Mouse (Mus musculus) lung, embryonic 14.5 days (tissue): ENCODE measurements around the gene Platr17. TPM values are rescaled to one million over a fixed set of nuclear protein-coding genes. Genes with fewer than 3 reads are reported as not detected.

Source experiments
- ATAC-seq: fragments of 200-750 bp; cut with Nextera tagmentation; 2 replicates; pipeline ENCODE4 v1.8.0; 2017; ENCODE audit warnings: mild to moderate bottlenecking, moderate TSS enrichment, moderate library complexity; ENCODE audit not compliant: insufficient read depth
- DNase-seq: peaks from one replicate; pipeline ENCODE4 v3.0.0-alpha.2; 2015
- H3K27ac ChIP-seq: fragments of 300-500 bp; sonication (generic); 2 replicates; pipeline ENCODE4 v1.5.1; 2014; ENCODE audit warnings: low read depth, mild to moderate bottlenecking, moderate library complexity
- H3K27me3 ChIP-seq: fragments of 300-500 bp; sonication (generic); 2 replicates; pipeline ENCODE4 v1.6.1; 2014; ENCODE audit warnings: low read length, control low read depth; ENCODE audit not compliant: insufficient read depth
- H3K36me3 ChIP-seq: fragments of 300-500 bp; sonication (generic); 2 replicates; pipeline ENCODE4 v1.6.1; 2014; ENCODE audit warnings: control low read depth; ENCODE audit not compliant: insufficient read depth
- H3K4me1 ChIP-seq: fragments of 300-500 bp; sonication (generic); 2 replicates; pipeline ENCODE4 v1.6.1; 2014; ENCODE audit warnings: antibody characterized with exemption, control low read depth; ENCODE audit not compliant: insufficient read depth
- H3K4me2 ChIP-seq: fragments of 300-500 bp; sonication (generic); 2 replicates; pipeline ENCODE4 v1.6.1; 2014; ENCODE audit warnings: mild to moderate bottlenecking
- H3K4me3 ChIP-seq: fragments of 300-500 bp; sonication (generic); 2 replicates; pipeline ENCODE4 v1.5.1; 2014; ENCODE audit warnings: low read depth, low read length
- H3K9ac ChIP-seq: fragments of 300-500 bp; sonication (generic); 2 replicates; pipeline ENCODE4 v1.6.1; 2014
- H3K9me3 ChIP-seq: fragments of 300-500 bp; sonication (generic); 2 replicates; pipeline ENCODE4 v1.6.1; 2016; ENCODE audit warnings: low read depth, low read length, control low read depth
- CTCF ChIP-seq: IDR thresholded peaks from 2 replicates; pipeline ENCODE4 v1.5.1; 2016; ENCODE audit warnings: antibody characterized with exemption, low read depth
- WGBS: fragments of 180-500 bp; shearing (Covaris S2); extraction: QIAGEN DNeasy Blood & Tissue Kit; methylation state at CpG from one replicate; pipeline ENCODE4 v1.1.7; 2014; 5-methylcytosine and 5-hydroxymethylcytosine counted together
- polyA plus RNA-seq: library from polyadenylated mRNA; unstranded; fragments of >200 nt; fragmentation: Nextera tagmentation; extraction: Ambion mirVana; gene quantifications from 2 replicates; pipeline ENCODE4 v1.2.1, GENCODE M21; 2014

Platr17 gene
- polyA plus RNA-seq, 1 experiment from 2014 or later: 0.32 TPM

DNA sequence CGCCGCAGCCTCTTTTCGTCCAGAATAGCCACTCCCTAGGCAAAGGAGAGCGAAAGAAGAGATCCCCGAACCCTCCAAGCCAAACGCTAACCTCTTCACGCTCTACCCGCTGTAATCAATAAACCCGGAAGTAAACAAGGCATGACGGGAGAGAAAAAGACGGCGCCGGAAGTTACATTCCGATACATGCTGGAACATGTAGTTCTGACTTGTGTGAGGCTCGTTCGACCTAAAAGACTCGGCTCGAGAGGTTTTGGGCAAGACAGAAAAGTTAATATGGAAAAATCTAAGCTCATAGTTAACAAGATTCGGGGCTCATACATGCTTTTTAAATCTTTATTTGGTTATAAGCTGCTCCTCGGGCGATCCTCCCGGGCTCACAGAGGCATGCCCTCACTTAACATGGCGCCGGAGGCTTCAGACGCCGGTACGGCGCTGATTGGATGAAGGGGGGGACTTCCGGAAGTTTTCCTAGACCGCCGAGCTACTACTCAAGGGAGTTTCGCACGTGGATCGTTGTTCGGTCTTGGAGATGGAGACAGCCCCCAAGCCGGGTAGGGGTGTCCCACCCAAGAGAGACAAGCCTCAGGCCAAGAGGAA, 35.4 kb downstream of the Platr17 start, which contains the start of the genes Pfdn6 and Wdr46:
Gene Pfdn6 (minus strand): TSS at position 138 of the 600 bp plus-strand sequence.
Gene Wdr46 (plus strand): TSS at position 455 of the 600 bp plus-strand sequence.
- no peaks in the 10 kb centered on the region for H3K27me3 ChIP-seq
- no peak within 1 kb of the TSS for H3K27ac ChIP-seq
- no peak for TF ChIP-seq CTCF
- no peaks in the 10 kb centered on the region for H3K4me1 ChIP-seq
- H3K4me3 ChIP-seq: peak within 1 kb of the TSS; percentile 83
- peak within 1 kb of the TSS; percentile 95 for H3K4me2 ChIP-seq
- H3K9me3 ChIP-seq: no peaks in the 10 kb centered on the region
- ATAC-seq (peak; percentile 91), DNase-seq (peak; percentile 95)
- H3K9ac ChIP-seq: peak within 1 kb of the TSS; percentile 62
- H3K36me3 ChIP-seq: peaks cover 56% of the 10 kb centered on the region
- under 1% methylated on average over 36 of the region's 36 CpGs for WGBS

GRCm38 (mm10) chr17:33940981-33941380, 36.0 kb downstream of the Platr17 start:
- no peak overlapping the region for H3K27ac ChIP-seq
- ATAC-seq: peak; percentile 5; the same call in 1 of the 2 replicates
- peak overlapping the region; percentile 95 for H3K4me2 ChIP-seq
- H3K36me3 ChIP-seq: peaks cover 50% of the 10 kb centered on the region
- H3K9ac ChIP-seq: peak overlapping the region; percentile 62
- no peak for DNase-seq
- TF ChIP-seq CTCF: no peak
- no peaks in the 10 kb centered on the region for H3K4me1 ChIP-seq
- H3K4me3 ChIP-seq: peak overlapping the region; percentile 83
- WGBS: 1% methylated on average over 26 of the region's 26 CpGs
- no peaks in the 10 kb centered on the region for H3K9me3 ChIP-seq
- no peaks in the 10 kb centered on the region for H3K27me3 ChIP-seq

- no peak for DNase-seq
- WGBS: 49% methylated on average over 19 of the region's 19 CpGs
- Histone ChIP-seq H3K4me3 (peak overlapping the region; percentile 83), H3K27me3 (no peaks in the 10 kb centered on the region), H3K4me1 (no peaks in the 10 kb centered on the region), H3K9me3 (no peaks in the 10 kb centered on the region), H3K27ac (no peak overlapping the region), H3K36me3 (peaks cover 50% of the 10 kb centered on the region), H3K9ac (peak overlapping the region; percentile 62), H3K4me2 (peak overlapping the region; percentile 95)
- no peak for TF ChIP-seq CTCF
- no peak for ATAC-seq
Observed at GRCm38 (mm10) chr17:33941381-33941780, 36.4 kb downstream of the Platr17 start.

GRCm38 (mm10) chr17:33943454-33943853, 38.5 kb downstream of the Platr17 start:
- no peaks in the 10 kb centered on the region for H3K4me1 ChIP-seq
- H3K9me3 ChIP-seq: no peaks in the 10 kb centered on the region
- H3K4me2 ChIP-seq: no peak overlapping the region
- no peak overlapping the region for H3K4me3 ChIP-seq
- TF ChIP-seq CTCF: no peak
- H3K27ac ChIP-seq: no peak overlapping the region
- H3K36me3 ChIP-seq: peaks cover 48% of the 10 kb centered on the region
- no peak for ATAC-seq
- WGBS: 93% methylated on average over 15 of the region's 15 CpGs
- DNase-seq: no peak
- H3K9ac ChIP-seq: no peak overlapping the region
- H3K27me3 ChIP-seq: no peaks in the 10 kb centered on the region

DNA sequence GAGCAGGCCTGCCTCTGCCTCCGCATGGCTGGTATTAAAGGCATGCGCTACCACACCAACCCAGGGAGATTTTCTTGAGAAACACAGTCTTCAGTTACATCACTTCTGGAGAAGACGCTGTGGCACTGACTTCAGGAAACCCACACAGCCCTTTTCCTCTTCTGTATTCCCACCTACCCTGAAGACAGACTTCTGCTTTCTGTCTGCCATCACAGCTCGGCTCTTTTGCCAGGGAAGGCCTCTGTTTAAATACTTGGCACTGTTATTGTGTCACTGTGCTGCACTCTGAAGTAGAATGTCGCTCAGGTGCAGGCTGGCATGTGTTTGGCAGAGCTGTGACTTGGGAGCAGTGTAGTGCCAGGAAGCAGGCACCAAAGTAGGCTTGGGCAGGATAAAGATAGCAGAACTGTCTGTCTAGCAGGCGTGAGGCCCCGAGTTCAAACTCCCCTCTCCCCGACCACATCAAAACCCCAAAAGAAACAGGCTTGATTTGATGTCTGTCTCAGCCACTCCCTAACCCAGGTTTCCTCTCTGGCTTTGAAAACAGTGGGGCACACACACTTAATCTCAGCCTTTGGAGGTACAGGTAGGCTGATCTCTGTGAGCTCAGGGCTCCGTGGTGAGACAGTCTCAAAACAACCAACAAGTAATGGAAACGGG, 42.6 kb downstream of the Platr17 start:
- Histone ChIP-seq H3K27ac (no peak overlapping the region), H3K9me3 (no peaks in the 10 kb centered on the region), H3K36me3 (peaks cover 69% of the 10 kb centered on the region), H3K27me3 (no peaks in the 10 kb centered on the region), H3K4me2 (no peak overlapping the region), H3K4me3 (no peak overlapping the region), H3K4me1 (0 out of 2 replicates have a peak, but pooled peaks cover 8% of the 10 kb centered on the region), H3K9ac (no peak overlapping the region)
- WGBS: 87% methylated on average over 10 of the region's 10 CpGs
- DNase-seq (no peak), ATAC-seq (no peak)
- no peak for TF ChIP-seq CTCF

DNA sequence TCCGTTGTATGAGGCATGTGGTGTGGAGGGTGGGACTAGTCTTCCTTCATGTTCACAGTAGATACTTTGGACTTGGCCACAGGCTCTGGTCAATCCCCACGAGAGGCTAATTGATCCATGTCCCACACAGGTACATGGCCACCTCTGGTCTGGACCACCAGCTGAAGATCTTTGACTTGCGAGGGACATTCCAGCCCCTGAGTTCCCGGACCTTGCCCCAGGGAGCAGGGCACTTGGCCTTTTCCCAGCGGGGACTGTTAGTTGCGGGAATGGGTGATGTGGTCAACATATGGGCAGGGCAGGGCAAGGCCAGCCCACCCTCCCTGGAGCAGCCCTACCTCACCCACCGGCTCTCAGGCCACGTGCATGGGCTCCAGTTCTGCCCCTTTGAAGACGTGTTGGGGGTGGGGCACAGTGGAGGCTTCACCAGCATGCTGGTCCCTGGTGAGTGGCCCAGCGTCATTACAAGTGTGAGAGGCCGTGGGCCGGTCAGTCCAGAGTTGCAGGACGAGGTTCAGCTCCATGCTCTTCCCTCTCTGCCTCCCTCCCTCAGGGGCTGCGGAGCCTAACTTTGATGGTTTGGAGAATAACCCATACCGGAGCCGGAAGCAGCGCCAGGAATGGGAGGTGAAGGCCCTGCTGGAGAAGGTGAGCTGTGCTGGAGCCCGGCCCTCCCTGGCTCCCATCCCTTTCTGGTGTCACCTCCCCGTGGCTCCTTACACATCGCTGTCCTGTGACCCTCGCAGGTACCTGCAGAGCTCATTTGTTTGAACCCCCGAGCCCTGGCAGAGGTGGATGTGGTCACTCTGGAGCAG, 43.4 kb downstream of the Platr17 start:
- no peak overlapping the region for H3K4me2 ChIP-seq
- no peak for TF ChIP-seq CTCF
- no peak for DNase-seq
- peaks cover 70% of the 10 kb centered on the region for H3K36me3 ChIP-seq
- no peak overlapping the region for H3K9ac ChIP-seq
- no peak for ATAC-seq
- no peaks in the 10 kb centered on the region for H3K27me3 ChIP-seq
- peaks cover 13% of the 10 kb centered on the region; the same call in 1 of the 2 replicates for H3K4me1 ChIP-seq
- 84% methylated on average over 22 of the region's 22 CpGs for WGBS
- H3K27ac ChIP-seq: no peak overlapping the region
- H3K4me3 ChIP-seq: no peak overlapping the region
- H3K9me3 ChIP-seq: no peaks in the 10 kb centered on the region
